Mouse (Mus musculus): ENCODE measurements around the gene Tsc22d1.

GRCm38 (mm10) chr14:76417346-76417745 is 2.6 kb downstream of the Tsc22d1 start:
- no peak for TF ChIP-seq CTCF (IDR thresholded peaks at IDR 0.05)
- TF ChIP-seq EP300 (IDR thresholded peaks at IDR 0.05; ENCODE audit: insufficient read depth, low read depth, low read length) = no peak
